Mouse (Mus musculus) liver, embryonic 16.5 days (tissue): ENCODE results near the gene Ap1s3. TPM values are rescaled to one million over a fixed set of nuclear protein-coding genes. Genes with fewer than 3 reads are reported as not detected.

Experiments used
- ATAC-seq: fragments of 200-750 bp; cut with Nextera tagmentation; 2 replicates; pipeline ENCODE4 v1.8.0; 2017; ENCODE audit warnings: low read depth, mild to moderate bottlenecking, moderate number of reproducible peaks, moderate library complexity
- H3K27ac ChIP-seq: fragments of 300-500 bp; sonication (generic); 2 replicates; pipeline ENCODE4 v1.5.1; 2014; ENCODE audit warnings: mild to moderate bottlenecking, low read length
- H3K27me3 ChIP-seq: fragments of 300-500 bp; sonication (generic); 2 replicates; pipeline ENCODE4 v1.6.1; 2014; ENCODE audit warnings: low read depth, low read length, mixed read lengths; ENCODE audit not compliant: control insufficient read depth, insufficient read depth
- H3K36me3 ChIP-seq: fragments of 300-500 bp; sonication (generic); 2 replicates; pipeline ENCODE4 v1.6.1; 2014; ENCODE audit warnings: mild to moderate bottlenecking; ENCODE audit not compliant: control insufficient read depth, insufficient read depth
- H3K4me1 ChIP-seq: fragments of 300-500 bp; sonication (generic); 2 replicates; pipeline ENCODE4 v1.6.1; 2014; ENCODE audit warnings: low read depth, low read length, mixed read lengths; ENCODE audit not compliant: control insufficient read depth
- H3K4me2 ChIP-seq: fragments of 300-500 bp; sonication (generic); 2 replicates; pipeline ENCODE4 v1.6.1; 2014; ENCODE audit warnings: low read depth, low read length, mixed read lengths
- H3K4me3 ChIP-seq: fragments of 300-500 bp; sonication (generic); 2 replicates; pipeline ENCODE4 v1.5.1; 2014; ENCODE audit warnings: low read depth, mild to moderate bottlenecking, low read length
- H3K9ac ChIP-seq: fragments of 300-500 bp; sonication (generic); 2 replicates; pipeline ENCODE4 v1.6.1; 2014; ENCODE audit warnings: low read depth, low read length
- H3K9me3 ChIP-seq: fragments of 300-500 bp; sonication (generic); replicated peaks from 2 replicates; pipeline ENCODE4 v1.6.1; 2016; ENCODE audit warnings: low read length; ENCODE audit not compliant: control insufficient read depth
- WGBS: fragments of 180-500 bp; shearing (Covaris S2); extraction: QIAGEN DNeasy Blood & Tissue Kit; methylation state at CpG from one replicate; pipeline ENCODE4 v1.1.7; 2014; ENCODE audit not compliant: insufficient replicate concordance; 5-methylcytosine and 5-hydroxymethylcytosine counted together
- polyA plus RNA-seq: library from polyadenylated mRNA; unstranded; fragments of >200 nt; fragmentation: Nextera tagmentation; extraction: Ambion mirVana; gene quantifications from 2 replicates; pipeline ENCODE4 v1.2.1, GENCODE M21; 2015

Gene Ap1s3
- polyA plus RNA-seq, 1 experiment from 2014 or later, result 0.17 TPM

- Histone ChIP-seq H3K4me3 (no peak overlapping the region), H3K27ac (no peak overlapping the region), H3K9ac (no peak overlapping the region), H3K36me3 (no peaks in the 10 kb centered on the region), H3K27me3 (no peaks in the 10 kb centered on the region), H3K4me1 (no peaks in the 10 kb centered on the region), H3K9me3 (no peaks in the 10 kb centered on the region), H3K4me2 (no peak overlapping the region)
- ATAC-seq, result no peak
- 54% methylated on average over 6 of the region's 6 CpGs for WGBS
These were observed 28.2 kb downstream of the Ap1s3 start for GRCm38 (mm10) chr1:79643411-79644110.

DNA sequence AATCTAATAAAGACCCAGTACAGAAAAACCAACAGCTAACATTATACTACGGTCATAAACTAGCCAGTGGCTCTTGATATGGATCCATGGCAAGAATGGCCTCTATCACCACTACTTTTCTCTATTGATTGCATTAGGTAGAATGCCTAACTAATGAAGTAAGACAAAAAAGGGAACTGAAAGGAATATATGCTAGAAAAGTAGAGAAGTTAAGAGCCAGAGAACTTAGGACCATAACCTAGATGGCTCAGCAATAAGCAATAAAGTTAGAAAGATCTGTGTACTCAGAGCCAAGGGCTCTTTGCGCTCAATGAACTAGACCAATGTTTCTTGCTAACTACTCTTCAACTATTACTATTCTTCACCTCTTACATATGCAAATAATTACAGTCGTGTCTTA, 29.1 kb downstream of the Ap1s3 start:
- no peak overlapping the region for H3K27ac ChIP-seq
- H3K9ac ChIP-seq, result no peak overlapping the region
- no peaks in the 10 kb centered on the region for H3K36me3 ChIP-seq
- H3K4me2 ChIP-seq, result no peak overlapping the region
- H3K9me3 ChIP-seq, result no peaks in the 10 kb centered on the region
- no peak overlapping the region for H3K4me3 ChIP-seq
- 69% methylated on average over 3 of the region's 3 CpGs for WGBS
- H3K4me1 ChIP-seq, result no peaks in the 10 kb centered on the region
- H3K27me3 ChIP-seq, result no peaks in the 10 kb centered on the region
- ATAC-seq, result no peak

DNA sequence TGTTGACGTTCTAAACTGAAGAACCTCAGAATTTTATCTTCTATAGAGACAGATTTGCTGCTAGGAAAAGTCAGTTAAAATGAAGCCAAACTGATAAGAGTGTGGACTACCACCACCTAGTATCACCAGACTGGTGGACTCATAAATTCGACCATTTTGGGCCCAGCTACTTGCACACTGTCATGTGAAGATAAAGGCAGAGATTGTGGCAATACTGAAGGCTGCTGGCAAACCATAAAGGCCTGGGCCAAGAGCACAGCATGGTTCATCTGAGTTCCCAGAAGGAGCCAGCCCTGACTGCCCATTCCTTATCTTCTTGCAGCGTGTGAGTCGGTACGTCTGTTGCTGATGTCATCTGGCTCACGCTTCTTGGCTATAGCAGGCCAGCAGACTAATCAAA, 30.4 kb downstream of the Ap1s3 start:
- H3K9ac ChIP-seq, result no peak overlapping the region
- no peak overlapping the region for H3K4me3 ChIP-seq
- peak; percentile 47 for ATAC-seq
- no peak overlapping the region for H3K4me2 ChIP-seq
- WGBS, result 24% methylated on average over 6 of the region's 6 CpGs
- no peak overlapping the region for H3K27ac ChIP-seq
- no peaks in the 10 kb centered on the region for H3K4me1 ChIP-seq
- H3K27me3 ChIP-seq, result no peaks in the 10 kb centered on the region
- no peaks in the 10 kb centered on the region for H3K36me3 ChIP-seq
- H3K9me3 ChIP-seq, result no peaks in the 10 kb centered on the region

DNA sequence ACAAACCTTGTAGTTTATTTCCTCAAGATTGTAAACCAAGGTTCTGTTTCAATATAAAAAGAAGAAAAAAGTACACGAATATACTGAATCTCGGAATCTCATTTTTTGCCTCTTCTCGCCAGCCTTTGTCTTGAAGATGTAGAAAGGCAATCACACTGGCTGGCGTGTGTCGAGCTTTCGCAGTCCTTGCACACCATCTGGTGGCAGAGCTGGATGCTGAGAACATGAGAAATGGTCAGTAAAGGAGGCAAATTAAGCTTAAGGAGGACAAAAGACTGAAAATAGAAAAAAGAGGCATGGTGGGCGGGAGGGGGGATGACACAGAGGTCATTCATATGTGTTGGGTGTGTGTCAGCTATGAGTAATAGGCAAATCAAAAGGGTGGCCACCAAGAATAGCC, 31.6 kb downstream of the Ap1s3 start:
- H3K27me3 ChIP-seq, result no peaks in the 10 kb centered on the region
- no peak for ATAC-seq
- no peaks in the 10 kb centered on the region for H3K9me3 ChIP-seq
- no peak overlapping the region for H3K9ac ChIP-seq
- H3K4me3 ChIP-seq, result no peak overlapping the region
- no peaks in the 10 kb centered on the region for H3K36me3 ChIP-seq
- no peak overlapping the region for H3K27ac ChIP-seq
- WGBS, result 65% methylated on average over 7 of the region's 7 CpGs
- no peaks in the 10 kb centered on the region for H3K4me1 ChIP-seq
- H3K4me2 ChIP-seq, result no peak overlapping the region

- H3K27me3 ChIP-seq, result no peaks in the 10 kb centered on the region
- no peak overlapping the region for H3K27ac ChIP-seq
- no peak overlapping the region for H3K4me2 ChIP-seq
- no peak overlapping the region for H3K4me3 ChIP-seq
- no peak overlapping the region for H3K9ac ChIP-seq
- 73% methylated on average over 5 of the region's 5 CpGs for WGBS
- H3K9me3 ChIP-seq, result no peaks in the 10 kb centered on the region
- H3K4me1 ChIP-seq, result no peaks in the 10 kb centered on the region
- no peaks in the 10 kb centered on the region for H3K36me3 ChIP-seq
- ATAC-seq, result no peak
These were observed 32.1 kb downstream of the Ap1s3 start for GRCm38 (mm10) chr1:79639683-79640082.

DNA sequence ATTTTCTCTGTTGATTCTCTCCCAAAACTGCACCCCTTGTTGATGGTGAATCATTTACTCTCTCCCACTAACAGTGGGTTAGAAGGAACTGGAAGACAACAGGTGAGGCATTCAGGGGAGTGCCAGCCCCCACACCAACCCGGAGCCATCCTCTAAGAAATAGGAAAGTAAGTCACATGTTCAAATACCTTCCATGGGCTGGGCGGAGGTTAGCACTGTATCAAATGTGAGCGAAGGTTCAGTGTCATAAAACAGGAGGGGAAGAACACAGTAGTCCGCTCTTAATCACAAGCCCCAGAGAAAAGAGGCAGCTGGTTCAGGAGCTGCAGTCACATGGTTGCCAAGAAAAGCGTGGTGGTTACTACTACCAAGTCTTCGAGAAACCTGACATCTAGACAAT, 32.7 kb downstream of the Ap1s3 start:
- H3K4me2 ChIP-seq, result no peak overlapping the region
- H3K4me3 ChIP-seq, result no peak overlapping the region
- H3K27me3 ChIP-seq, result no peaks in the 10 kb centered on the region
- no peaks in the 10 kb centered on the region for H3K4me1 ChIP-seq
- no peak for ATAC-seq
- H3K9ac ChIP-seq, result no peak overlapping the region
- no peaks in the 10 kb centered on the region for H3K9me3 ChIP-seq
- no peaks in the 10 kb centered on the region for H3K36me3 ChIP-seq
- no peak overlapping the region for H3K27ac ChIP-seq
- 73% methylated on average over 6 of the region's 6 CpGs for WGBS

DNA sequence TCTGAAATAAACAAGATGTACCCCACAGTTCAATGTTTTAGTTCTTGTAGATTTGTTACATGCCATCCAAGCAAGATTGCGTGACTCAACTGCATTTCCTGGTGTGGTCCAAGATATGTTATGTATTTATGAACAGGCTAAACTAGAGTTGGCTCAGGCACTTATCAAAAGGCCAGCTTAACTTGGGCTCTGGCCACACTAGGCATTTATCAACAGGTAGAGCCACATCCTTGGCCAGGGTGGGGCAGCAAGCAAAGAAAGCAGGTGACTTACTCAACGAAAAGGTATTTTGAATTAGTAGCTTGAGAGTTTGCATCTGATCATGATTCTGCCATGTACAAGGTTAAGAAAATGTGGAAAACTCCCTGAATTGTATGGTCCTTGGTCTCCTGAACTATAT, 34.0 kb downstream of the Ap1s3 start:
- H3K4me1 ChIP-seq, result no peaks in the 10 kb centered on the region
- 69% methylated on average over 2 of the region's 2 CpGs for WGBS
- no peaks in the 10 kb centered on the region for H3K9me3 ChIP-seq
- no peaks in the 10 kb centered on the region for H3K27me3 ChIP-seq
- no peak overlapping the region for H3K4me3 ChIP-seq
- H3K27ac ChIP-seq, result no peak overlapping the region
- no peak overlapping the region for H3K4me2 ChIP-seq
- no peak for ATAC-seq
- no peaks in the 10 kb centered on the region for H3K36me3 ChIP-seq
- no peak overlapping the region for H3K9ac ChIP-seq

- H3K4me1 ChIP-seq, result no peaks in the 10 kb centered on the region
- H3K27ac ChIP-seq, result no peak overlapping the region
These were observed 40.3 kb downstream of the Ap1s3 start for GRCm38 (mm10) chr1:79631521-79631920.

DNA sequence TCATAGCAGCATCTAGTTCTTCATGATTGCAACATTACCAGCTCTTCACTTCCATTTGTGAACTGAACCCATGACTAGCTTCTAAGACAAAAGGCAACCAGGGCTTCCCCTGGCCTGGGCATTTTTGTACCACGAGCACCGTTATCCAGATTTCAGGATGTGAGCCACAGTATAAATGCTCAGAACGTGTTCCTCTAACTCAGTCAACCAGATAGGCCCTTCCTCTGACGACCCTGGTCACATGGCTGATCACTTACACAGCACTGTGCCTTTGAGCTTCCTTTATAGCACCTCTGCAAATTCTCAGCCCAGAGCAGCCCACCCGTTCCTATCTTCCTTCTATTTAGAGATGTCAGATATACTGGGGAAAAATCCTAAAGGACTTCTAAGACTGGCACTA, 42.0 kb downstream of the Ap1s3 start:
- no peaks in the 10 kb centered on the region for H3K9me3 ChIP-seq
- no peak for ATAC-seq
- WGBS, result 42% methylated on average over 5 of the region's 5 CpGs
- H3K4me2 ChIP-seq, result no peak overlapping the region
- H3K9ac ChIP-seq, result no peak overlapping the region
- no peaks in the 10 kb centered on the region for H3K27me3 ChIP-seq
- H3K4me1 ChIP-seq, result no peaks in the 10 kb centered on the region
- H3K36me3 ChIP-seq, result no peaks in the 10 kb centered on the region
- H3K4me3 ChIP-seq, result no peak overlapping the region
- H3K27ac ChIP-seq, result no peak overlapping the region

More at GRCm38 (mm10) chr1:79631521-79631920, 40.3 kb downstream of the Ap1s3 start:
- 66% methylated on average over 4 of the region's 4 CpGs for WGBS
- Histone ChIP-seq H3K4me3 (no peak overlapping the region), H3K27me3 (no peaks in the 10 kb centered on the region), H3K36me3 (no peaks in the 10 kb centered on the region), H3K9ac (no peak overlapping the region), H3K9me3 (no peaks in the 10 kb centered on the region), H3K4me2 (no peak overlapping the region)
- ATAC-seq, result no peak
